Mouse (Mus musculus) adrenal gland, postnatal 14 days (tissue): Measurements from ENCODE around the gene Syngr3. TPM values are rescaled to one million over a fixed set of nuclear protein-coding genes. Genes with fewer than 3 reads are reported as not detected.
"Not testable (repeated sequence)": the region's sequence is repeated elsewhere in the genome, so short reads cannot be mapped to it uniquely, and the experiment has no call there.

Source experiments
- DNase-seq: peaks from one replicate; pipeline ENCODE4 v3.0.0; 2021; ENCODE audit warnings: mixed read lengths
- long read RNA-seq, 2 experiments: library from polyadenylated mRNA; stranded (forward); transcript quantifications; one replicate each; pipeline ENCODE4 v2.0.0; 2021
- total RNA-seq: library from RNA; stranded (reverse); gene quantifications from 2 replicates; pipeline ENCODE4 v1.2.3, GENCODE M21; 2021

Syngr3 gene
- total RNA-seq: 1.8 and 5.7 TPM in 2 replicates
- long read RNA-seq, experiment 1, transcript Syngr3-201 (4 exons, 1,965 nt): major isoform, 10 of 11 reads
- long read RNA-seq, experiment 1, partial matches to known transcripts: 1 of 11 reads
- long read RNA-seq, experiment 1, other reads (novel, unspliced or antisense): 0 of 11 reads
- long read RNA-seq, experiment 2, transcript Syngr3-201 (4 exons, 1,965 nt): major isoform, 6 of 6 reads
- long read RNA-seq, experiment 2, partial matches to known transcripts: 0 of 6 reads
- long read RNA-seq, experiment 2, other reads (novel, unspliced or antisense): 0 of 6 reads

DNA sequence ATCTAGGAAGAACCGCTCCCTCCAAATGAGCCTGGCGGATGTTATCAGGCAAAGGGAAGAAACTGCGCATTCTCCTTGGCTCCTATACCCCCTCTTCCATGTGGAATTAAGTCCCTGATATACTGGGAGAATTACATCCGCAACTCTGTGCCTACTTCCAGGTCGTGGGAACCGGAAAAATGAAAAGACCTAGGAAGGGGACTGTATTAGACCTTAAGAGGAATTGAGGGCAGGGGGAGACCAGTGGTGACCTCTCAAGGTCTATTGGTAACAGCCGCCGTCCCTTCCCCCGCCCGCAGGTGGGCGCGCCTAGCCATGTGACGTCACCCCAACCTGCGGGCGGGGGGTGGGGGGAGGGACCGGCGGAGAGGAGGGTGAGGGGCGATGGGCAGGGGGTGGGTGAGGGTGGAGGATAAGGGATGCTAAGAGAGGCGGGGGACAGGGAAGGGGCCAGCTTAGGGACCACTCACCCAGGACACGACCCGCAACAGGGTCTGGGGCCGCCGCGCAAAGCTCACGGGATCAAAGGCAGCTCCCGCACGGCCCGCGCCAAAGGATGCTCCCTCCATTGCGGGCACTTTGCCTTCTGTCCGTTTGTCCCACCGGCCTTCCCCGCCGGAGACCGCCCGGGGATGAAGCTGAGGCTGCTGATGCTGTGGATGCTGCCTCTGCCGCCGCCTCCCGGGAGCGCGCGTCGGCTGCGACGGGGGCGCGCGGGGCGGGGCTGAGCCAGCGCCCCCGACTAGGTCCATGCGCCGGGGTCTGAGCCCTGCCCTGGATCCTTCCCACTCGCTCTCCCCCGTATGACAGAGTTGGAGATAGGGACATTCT lies at the start of gene Syngr3:
Gene Syngr3 (minus strand): TSS at position 705 of the 831 bp plus-strand sequence.
- no peak for DNase-seq

DNA sequence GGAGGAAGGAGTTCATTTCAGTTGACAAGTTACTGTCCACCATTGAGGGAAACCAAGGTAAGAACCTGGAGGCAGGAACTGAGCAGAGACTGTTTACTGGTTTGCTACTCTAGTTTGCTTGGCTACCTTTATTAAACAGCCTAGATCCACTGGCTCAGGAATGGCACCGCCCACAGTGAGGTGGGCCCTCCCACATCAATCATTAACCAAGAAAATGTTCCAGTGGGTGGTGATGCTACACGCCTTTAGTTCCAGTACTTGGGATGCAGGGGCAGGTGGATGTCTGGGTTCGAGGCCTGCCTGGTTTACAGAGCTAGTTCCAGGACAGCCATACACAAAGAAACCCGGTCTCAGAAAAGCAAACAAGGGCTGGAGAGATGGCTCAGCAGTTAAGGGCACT lies 48.5 kb upstream of the Syngr3 start:
- DNase-seq: no peak

- peak; percentile 21 for DNase-seq
These were observed 47.5 kb upstream of the Syngr3 start for GRCm38 (mm10) chr17:24737135-24737810.

DNA sequence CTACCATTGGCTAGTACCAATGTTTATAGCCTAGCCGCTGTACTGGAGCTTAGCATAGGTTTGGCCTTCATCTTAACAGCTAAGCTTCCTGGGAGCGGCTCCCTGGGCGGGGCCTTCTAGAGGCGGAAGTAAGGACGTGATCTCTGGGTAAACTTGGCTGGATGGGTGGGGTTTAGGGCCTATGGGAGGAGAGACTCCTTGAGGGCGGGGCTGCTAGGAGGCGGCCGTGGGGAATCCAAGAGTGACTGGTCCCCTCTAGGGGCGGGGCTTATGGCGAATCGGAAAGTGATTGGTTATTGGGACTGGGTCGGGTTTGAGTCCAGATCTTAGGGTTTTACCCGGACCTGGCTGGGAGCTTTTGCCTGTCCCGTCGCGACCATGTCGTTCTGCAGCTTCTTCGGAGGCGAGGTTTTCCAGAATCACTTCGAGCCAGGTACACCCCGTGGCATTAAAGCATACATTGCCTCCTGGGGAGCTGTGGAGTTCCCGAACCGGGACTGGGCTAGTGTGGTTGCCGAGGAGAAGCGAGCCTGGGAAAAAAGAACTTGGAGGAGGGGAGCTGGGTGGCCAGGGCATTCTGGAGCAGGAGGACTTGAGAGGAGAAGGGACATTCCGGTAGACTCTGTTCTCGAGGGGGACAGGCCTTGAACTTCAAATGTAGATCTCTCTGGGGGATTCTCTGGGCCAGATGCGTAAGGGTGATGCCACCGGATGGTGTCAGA lies 46.7 kb upstream of the Syngr3 start, which contains the start of gene Msrb1:
Gene Msrb1 (plus strand): TSS at position 313 of the 722 bp plus-strand sequence.
- DNase-seq: peak; percentile 99

- no peak for DNase-seq
These were observed 45.7 kb upstream of the Syngr3 start for GRCm38 (mm10) chr17:24735446-24735845.

GRCm38 (mm10) chr17:24734513-24734912 lies 44.8 kb upstream of the Syngr3 start:
- no peak for DNase-seq

DNA sequence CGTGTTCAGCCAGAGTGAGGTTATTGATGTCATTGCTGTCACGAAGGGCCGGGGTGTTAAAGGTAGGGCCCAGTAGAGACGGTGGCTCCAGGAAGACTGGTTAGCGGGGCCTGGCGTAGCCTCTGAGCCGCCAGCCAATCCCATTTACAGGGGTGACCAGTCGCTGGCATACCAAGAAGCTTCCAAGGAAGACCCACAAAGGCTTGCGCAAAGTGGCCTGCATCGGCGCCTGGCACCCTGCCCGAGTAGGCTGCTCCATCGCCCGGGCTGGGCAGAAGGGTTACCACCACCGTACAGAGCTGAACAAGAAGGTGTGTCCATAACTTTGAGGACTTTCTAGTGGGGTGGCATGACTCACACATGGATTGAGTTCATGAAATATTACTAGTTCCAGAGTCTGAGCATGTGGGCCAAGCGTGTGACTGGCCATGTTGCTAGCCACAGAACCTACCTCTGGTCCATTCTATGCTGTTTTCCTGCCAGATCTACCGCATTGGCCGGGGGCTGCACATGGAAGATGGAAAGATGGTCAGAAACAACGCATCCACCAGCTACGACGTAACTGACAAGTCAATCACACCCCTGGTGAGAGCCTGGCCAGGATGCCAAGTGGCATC lies 43.8 kb upstream of the Syngr3 start:
- DNase-seq: no peak

DNA sequence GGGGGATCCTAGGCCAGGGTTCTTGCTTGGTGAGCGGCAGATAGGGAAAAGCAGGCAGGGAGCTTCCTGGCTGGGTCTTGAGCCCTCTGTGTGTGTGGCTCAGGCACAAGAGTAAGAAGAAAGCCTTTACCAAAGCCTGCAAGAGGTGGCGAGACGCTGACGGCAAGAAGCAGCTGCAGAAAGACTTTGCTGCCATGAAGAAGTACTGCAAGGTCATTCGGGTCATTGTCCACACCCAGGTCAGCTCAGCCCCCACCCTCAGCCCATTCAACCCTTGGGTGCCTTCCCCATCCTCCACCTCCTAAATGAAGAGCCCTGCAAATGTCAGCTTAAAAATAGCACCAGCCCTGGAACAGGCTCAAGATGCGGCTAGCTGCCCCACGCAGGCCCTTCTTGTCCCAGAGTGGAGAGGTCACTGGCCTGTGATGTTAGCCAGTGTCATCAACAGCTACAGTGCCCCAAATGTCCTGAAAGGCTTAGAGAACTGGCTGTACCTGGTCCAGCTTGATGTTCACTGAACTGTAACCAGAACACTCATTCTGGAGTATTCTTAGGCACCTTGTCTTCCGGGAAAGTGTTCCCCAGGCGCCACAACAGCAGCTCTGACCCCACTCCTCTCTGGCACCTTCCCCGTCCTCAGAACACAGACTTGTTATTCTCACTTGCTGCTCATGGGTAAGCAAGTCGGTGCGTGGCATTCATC lies 42.6 kb upstream of the Syngr3 start:
- DNase-seq: no peak

- DNase-seq: no peak
These were observed 41.0 kb upstream of the Syngr3 start for GRCm38 (mm10) chr17:24730787-24731186.

- DNase-seq: no peak
These were observed 39.3 kb upstream of the Syngr3 start for GRCm38 (mm10) chr17:24729067-24729466.

DNA sequence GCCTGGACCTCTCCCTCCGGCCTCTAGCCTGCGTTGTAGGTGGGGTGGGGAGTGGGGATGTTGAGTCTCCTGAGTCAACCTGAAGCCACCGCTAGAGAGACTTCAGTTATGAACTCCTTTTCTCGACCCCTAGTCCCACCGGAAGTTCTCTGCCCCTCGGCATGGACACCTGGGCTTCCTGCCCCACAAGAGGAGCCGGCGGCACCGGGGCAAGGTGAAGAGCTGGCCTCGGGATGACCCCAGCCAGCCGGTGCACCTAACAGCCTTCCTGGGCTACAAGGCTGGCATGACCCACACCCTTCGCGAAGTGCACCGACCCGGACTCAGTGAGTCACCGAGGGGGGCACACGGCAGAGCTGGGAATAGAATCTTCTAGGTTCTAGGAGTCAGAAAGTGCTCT lies 38.4 kb upstream of the Syngr3 start:
- DNase-seq: no peak

GRCm38 (mm10) chr17:24727618-24728017 lies 37.9 kb upstream of the Syngr3 start, which contains the start of gene Rpl3l:
Gene Rpl3l (plus strand): TSS chr17:24727820.
- DNase-seq: no peak

- DNase-seq: no peak
These were observed 36.1 kb upstream of the Syngr3 start for GRCm38 (mm10) chr17:24725637-24726390.

GRCm38 (mm10) chr17:24724184-24724583 lies 34.4 kb upstream of the Syngr3 start, which contains the start of gene Ndufb10:
Gene Ndufb10 (minus strand): TSS chr17:24724478.
- DNase-seq: peak; percentile 98

DNA sequence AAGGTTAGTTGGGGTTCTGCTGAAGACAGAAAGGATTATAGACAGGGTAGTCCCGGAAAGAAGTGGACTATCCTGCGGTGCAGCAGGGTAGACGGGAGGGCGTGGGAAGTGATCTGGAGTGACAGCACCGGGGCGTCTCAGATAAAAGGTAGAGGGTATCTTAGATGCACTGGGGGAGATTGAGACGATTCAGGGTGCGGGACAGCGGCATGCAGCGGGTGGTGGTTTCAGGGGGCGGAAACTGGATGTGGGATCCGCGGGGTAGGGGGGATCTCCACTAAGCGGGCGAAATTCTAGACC lies 34.1 kb upstream of the Syngr3 start:
- DNase-seq: peak; percentile 54

- DNase-seq: no peak
These were observed 33.5 kb upstream of the Syngr3 start for GRCm38 (mm10) chr17:24723122-24723880.

GRCm38 (mm10) chr17:24722220-24722924 lies 32.6 kb upstream of the Syngr3 start:
- no peak for DNase-seq

GRCm38 (mm10) chr17:24721383-24721955 lies 31.7 kb upstream of the Syngr3 start:
- DNase-seq: not testable (repeated sequence)
